Mouse (Mus musculus) CD4-positive, CD25-positive, alpha-beta regulatory T cell, adult 2 months (primary cell): ENCODE measurements around the gene Slc25a39.
"Not testable (repeated sequence)": the region's sequence is repeated elsewhere in the genome, so short reads cannot be mapped to it uniquely, and the experiment has no call there.

Experiments used
- DNase-seq: peaks from one replicate; pipeline ENCODE4 v3.0.0-alpha.2; 2012; ENCODE audit warnings: low read depth, low spot score

Slc25a39 gene

GRCm38 (mm10) chr11:102395250-102395649, 12.5 kb downstream of the Slc25a39 start:
- no peak for DNase-seq

GRCm38 (mm10) chr11:102394421-102395124, 13.2 kb downstream of the Slc25a39 start:
- no peak for DNase-seq

- DNase-seq = peak; percentile 37
These were observed 13.9 kb downstream of the Slc25a39 start for GRCm38 (mm10) chr11:102393719-102394420.

- peak; percentile 88 for DNase-seq
These were observed 14.5 kb downstream of the Slc25a39 start, which contains the start of gene Rundc3a for GRCm38 (mm10) chr11:102393238-102393634. Gene Rundc3a, plus strand, starts transcription at chr11:102393403.

- no peak for DNase-seq
These were observed 15.1 kb downstream of the Slc25a39 start for GRCm38 (mm10) chr11:102392441-102393237.

GRCm38 (mm10) chr11:102389436-102389835, 18.3 kb downstream of the Slc25a39 start:
- DNase-seq = not testable (repeated sequence)

- no peak for DNase-seq
These were observed 21.6 kb downstream of the Slc25a39 start for GRCm38 (mm10) chr11:102386121-102386520.

GRCm38 (mm10) chr11:102385075-102385474, 22.7 kb downstream of the Slc25a39 start:
- no peak for DNase-seq

- no peak for DNase-seq
These were observed 23.3 kb downstream of the Slc25a39 start for GRCm38 (mm10) chr11:102384418-102384817.

GRCm38 (mm10) chr11:102383365-102384136, 24.2 kb downstream of the Slc25a39 start:
- DNase-seq = no peak

GRCm38 (mm10) chr11:102382794-102383193, 25.0 kb downstream of the Slc25a39 start:
- no peak for DNase-seq

GRCm38 (mm10) chr11:102381341-102382100, 26.2 kb downstream of the Slc25a39 start:
- DNase-seq = no peak

GRCm38 (mm10) chr11:102380091-102380490, 27.7 kb downstream of the Slc25a39 start:
- DNase-seq = no peak

GRCm38 (mm10) chr11:102377186-102377585, 30.6 kb downstream of the Slc25a39 start:
- DNase-seq = peak; percentile 45

GRCm38 (mm10) chr11:102376196-102376835, 31.4 kb downstream of the Slc25a39 start:
- DNase-seq = no peak

GRCm38 (mm10) chr11:102375196-102376173, 32.3 kb downstream of the Slc25a39 start:
- DNase-seq = no peak

- no peak for DNase-seq
These were observed 33.5 kb downstream of the Slc25a39 start for GRCm38 (mm10) chr11:102374108-102374725.

- no peak for DNase-seq
These were observed 34.1 kb downstream of the Slc25a39 start for GRCm38 (mm10) chr11:102373646-102374045.
